Mouse (Mus musculus) hindbrain, embryonic 12.5 days (tissue): ENCODE measurements at regions not wholly inside any gene's neighbourhood (a gene's known extent, or its start where the extent isn't known, plus 50 kb on each side); places are given as distances from the start of the nearest gene placed in this dataset.

ENCODE experiments used
- ATAC-seq: fragments of 200-750 bp; cut with Nextera tagmentation; 2 replicates; pipeline ENCODE4 v1.8.0; 2017; ENCODE audit warnings: moderate TSS enrichment; ENCODE audit not compliant: low FRiP score
- H3K27ac ChIP-seq: fragments of 300-500 bp; sonication (generic); 2 replicates; pipeline ENCODE4 v1.5.1; 2016; ENCODE audit warnings: mild to moderate bottlenecking
- H3K27me3 ChIP-seq: fragments of 300-500 bp; sonication (generic); 2 replicates; pipeline ENCODE4 v1.6.1; 2016; ENCODE audit warnings: mild to moderate bottlenecking
- H3K36me3 ChIP-seq: fragments of 300-500 bp; sonication (generic); 2 replicates; pipeline ENCODE4 v1.6.1; 2016; ENCODE audit warnings: mild to moderate bottlenecking
- H3K4me1 ChIP-seq: fragments of 300-500 bp; sonication (generic); 2 replicates; pipeline ENCODE4 v1.6.1; 2016
- H3K4me2 ChIP-seq: fragments of 300-500 bp; sonication (generic); replicated peaks from 2 replicates; pipeline ENCODE4 v1.6.1; 2016; ENCODE audit warnings: mild to moderate bottlenecking
- H3K4me3 ChIP-seq: fragments of 300-500 bp; sonication (generic); 2 replicates; pipeline ENCODE4 v1.5.1; 2016; ENCODE audit warnings: mild to moderate bottlenecking
- H3K9ac ChIP-seq: fragments of 300-500 bp; sonication (generic); 2 replicates; pipeline ENCODE4 v1.6.1; 2016; ENCODE audit warnings: mild to moderate bottlenecking, moderate library complexity
- H3K9me3 ChIP-seq: fragments of 300-500 bp; sonication (generic); replicated peaks from 2 replicates; pipeline ENCODE4 v1.6.1; 2016; ENCODE audit warnings: mild to moderate bottlenecking
- WGBS: fragments of 180-500 bp; shearing (Covaris S2); methylation state at CpG from one replicate; pipeline ENCODE4 v1.1.7; 2016; 5-methylcytosine and 5-hydroxymethylcytosine counted together

DNA sequence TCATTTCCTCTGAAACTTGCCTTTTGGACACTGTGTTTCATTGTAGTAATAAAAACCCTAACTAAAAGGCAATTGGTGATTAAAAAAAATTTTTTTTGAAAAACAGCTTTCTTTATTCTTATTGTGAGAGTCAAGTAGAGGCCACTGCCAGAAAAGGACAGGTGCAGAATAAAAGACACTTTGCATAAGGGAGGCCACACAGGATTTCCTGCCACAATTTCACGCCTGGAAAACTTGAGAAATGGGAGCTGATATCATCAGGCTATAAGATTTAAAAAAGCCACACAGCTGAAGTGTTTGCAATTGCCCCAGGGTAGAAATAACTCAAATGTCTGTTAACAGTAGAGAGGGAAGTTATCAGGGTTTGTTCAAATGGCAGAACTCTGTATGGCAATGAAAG is 76.6 kb upstream of the Plxnc1 start:
- Histone ChIP-seq H3K9me3 (0 out of 2 replicates have a peak, but pooled peaks cover 4% of the 10 kb centered on the region), H3K4me2 (no peak overlapping the region), H3K4me3 (no peak overlapping the region), H3K9ac (no peak overlapping the region), H3K36me3 (no peaks in the 10 kb centered on the region), H3K27ac (no peak overlapping the region), H3K4me1 (no peaks in the 10 kb centered on the region; the same call in 1 of the 2 replicates), H3K27me3 (no peaks in the 10 kb centered on the region)
- WGBS: 80% methylated on average over 1 of the region's 1 CpGs
- ATAC-seq: no peak

DNA sequence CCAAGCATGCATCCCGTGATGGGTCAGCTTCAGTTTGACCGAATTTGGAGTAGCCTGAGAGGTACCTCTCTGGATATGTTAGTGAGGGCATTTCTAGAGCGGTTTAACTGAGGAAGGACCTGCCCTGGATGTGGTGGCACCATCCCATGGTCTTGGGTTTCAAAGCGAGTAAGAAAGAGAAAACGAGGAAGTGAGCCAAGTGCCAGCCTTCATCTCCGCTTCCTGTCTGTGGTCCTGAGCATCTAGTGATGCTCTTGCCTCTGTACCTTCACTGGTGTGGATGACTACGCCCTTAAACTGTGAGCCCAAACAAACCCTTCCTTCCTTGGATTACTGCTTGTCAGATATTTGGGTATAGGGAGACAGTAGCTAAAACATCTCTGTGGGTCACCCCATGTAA is 72.3 kb upstream of the Plxnc1 start:
- 94% methylated on average over 7 of the region's 7 CpGs for WGBS
- H3K27me3 ChIP-seq: no peaks in the 10 kb centered on the region
- no peak for ATAC-seq
- H3K27ac ChIP-seq: no peak overlapping the region
- H3K4me1 ChIP-seq: no peaks in the 10 kb centered on the region; the same call in 1 of the 2 replicates
- H3K9ac ChIP-seq: no peak overlapping the region
- H3K9me3 ChIP-seq: no peaks in the 10 kb centered on the region
- no peaks in the 10 kb centered on the region for H3K36me3 ChIP-seq
- H3K4me3 ChIP-seq: no peak overlapping the region
- no peak overlapping the region for H3K4me2 ChIP-seq

DNA sequence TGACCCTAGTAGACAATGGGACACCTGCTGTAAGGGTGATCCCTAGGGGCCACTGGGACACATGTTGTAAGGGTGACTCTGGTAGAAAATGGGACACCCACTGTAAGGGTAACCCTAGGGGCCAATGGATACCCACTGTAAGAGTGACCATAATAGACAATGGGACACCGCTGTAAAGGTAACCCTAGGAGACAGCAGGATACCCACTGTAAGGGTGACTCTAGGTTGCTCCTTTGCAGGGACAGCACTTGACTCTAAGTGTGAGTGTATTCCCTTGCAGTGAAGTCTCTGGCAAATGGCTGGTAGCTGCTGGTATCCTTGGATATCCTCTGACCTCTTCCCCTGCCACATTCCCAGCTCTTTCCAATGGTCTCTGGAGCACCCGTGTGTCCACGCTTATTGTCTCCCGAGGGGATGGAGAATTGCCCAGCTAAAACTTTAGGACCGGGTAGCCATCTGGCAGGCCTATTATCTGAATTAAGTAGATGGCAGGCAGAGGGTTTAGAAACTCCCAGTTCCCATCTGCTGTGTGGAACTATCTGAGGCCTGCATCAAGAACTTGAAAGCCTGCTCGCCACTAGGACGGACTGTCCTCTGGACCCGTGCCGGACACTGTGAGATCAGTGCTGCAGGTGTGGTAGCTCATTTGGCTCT is 70.8 kb upstream of the Plxnc1 start:
- no peak overlapping the region for H3K4me3 ChIP-seq
- H3K9me3 ChIP-seq: no peaks in the 10 kb centered on the region
- H3K27me3 ChIP-seq: no peaks in the 10 kb centered on the region
- WGBS: 74% methylated on average over 9 of the region's 9 CpGs
- H3K4me2 ChIP-seq: no peak overlapping the region
- no peak overlapping the region for H3K27ac ChIP-seq
- H3K36me3 ChIP-seq: no peaks in the 10 kb centered on the region
- no peak overlapping the region for H3K9ac ChIP-seq
- no peaks in the 10 kb centered on the region for H3K4me1 ChIP-seq
- ATAC-seq: no peak

DNA sequence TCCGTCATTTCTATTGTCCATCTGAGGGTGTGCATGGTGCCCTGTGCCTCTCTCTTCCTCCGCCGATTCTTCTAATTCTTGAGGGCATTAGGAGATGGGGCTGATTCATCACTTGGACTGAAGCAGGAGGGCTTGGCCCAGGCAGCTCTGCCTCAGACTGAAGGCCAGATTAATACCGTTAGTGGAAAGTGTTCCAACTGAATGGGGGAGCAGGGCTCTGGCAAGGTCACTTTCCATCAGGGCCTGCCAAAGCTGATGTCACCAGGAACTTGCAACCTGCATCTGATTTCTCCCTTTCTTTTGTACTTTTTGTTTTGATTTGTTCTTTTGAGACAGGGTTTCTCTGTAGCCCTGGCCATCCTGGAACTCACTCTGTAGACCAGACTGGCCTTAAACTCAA is 69.3 kb upstream of the Plxnc1 start:
- H3K36me3 ChIP-seq: no peaks in the 10 kb centered on the region
- H3K9me3 ChIP-seq: no peaks in the 10 kb centered on the region
- no peak overlapping the region for H3K4me3 ChIP-seq
- no peak overlapping the region for H3K4me2 ChIP-seq
- WGBS: 77% methylated on average over 4 of the region's 4 CpGs
- no peaks in the 10 kb centered on the region for H3K4me1 ChIP-seq
- no peaks in the 10 kb centered on the region for H3K27me3 ChIP-seq
- no peak overlapping the region for H3K27ac ChIP-seq
- H3K9ac ChIP-seq: no peak overlapping the region
- ATAC-seq: no peak

DNA sequence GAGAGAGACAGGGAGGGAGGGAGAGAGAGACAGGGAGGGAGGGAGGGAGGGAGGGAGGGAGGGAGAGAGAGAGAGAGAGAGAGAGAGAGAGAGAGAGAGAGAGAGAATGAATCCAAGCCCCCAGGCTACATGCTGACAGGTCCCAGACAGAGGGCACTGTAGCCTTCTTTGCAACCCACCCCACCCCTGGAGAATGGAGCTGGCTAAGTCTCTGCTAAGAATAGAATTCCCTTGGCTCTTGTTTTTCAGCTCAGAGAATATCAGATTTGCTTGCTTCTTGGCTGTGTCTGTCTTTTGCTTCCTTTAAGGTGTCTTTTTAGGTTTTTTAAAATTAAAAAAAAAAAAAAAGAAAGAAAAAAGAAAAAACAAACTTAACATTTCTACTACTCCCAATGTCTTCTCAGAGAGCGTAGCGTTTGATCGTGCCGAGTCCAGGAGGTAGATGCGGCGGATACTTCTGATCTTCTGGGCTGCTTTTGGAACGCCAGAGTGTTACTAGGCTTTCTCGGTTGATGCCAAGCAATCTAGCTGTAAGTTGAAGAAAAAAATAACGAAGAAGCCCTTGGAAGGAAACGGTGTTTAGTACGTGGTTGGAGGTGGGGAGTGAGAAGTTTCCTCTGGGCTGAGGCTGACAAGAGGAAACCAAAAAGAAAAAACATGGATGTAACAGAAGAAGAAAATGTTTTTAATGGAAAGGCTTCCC is 68.7 kb upstream of the Plxnc1 start:
- no peaks in the 10 kb centered on the region for H3K36me3 ChIP-seq
- H3K4me3 ChIP-seq: no peak overlapping the region
- no peaks in the 10 kb centered on the region for H3K9me3 ChIP-seq
- no peak overlapping the region for H3K4me2 ChIP-seq
- no peaks in the 10 kb centered on the region for H3K4me1 ChIP-seq
- ATAC-seq: no peak
- H3K27ac ChIP-seq: no peak overlapping the region
- H3K27me3 ChIP-seq: no peaks in the 10 kb centered on the region
- H3K9ac ChIP-seq: no peak overlapping the region
- WGBS: 94% methylated on average over 11 of the region's 11 CpGs

DNA sequence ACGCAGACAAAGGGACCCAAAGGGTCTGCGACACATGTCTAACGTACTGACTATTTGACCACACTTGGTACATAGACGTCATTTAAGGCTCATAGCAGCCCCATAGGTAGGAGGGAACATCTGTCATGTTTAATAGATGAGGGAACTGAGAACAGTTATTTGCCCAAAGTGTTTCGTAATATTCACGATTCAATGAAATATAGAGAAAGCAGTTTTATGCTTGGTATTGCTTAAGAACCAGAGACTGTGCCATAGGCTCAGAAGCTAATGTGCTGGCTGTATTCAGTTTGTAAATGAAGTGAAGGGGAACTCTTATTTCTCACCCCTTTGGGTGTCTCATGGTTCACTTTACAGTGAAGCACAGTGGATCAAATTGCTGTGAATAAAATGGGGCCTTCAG is 65.7 kb upstream of the Plxnc1 start:
- Histone ChIP-seq H3K9ac (no peak overlapping the region), H3K9me3 (no peaks in the 10 kb centered on the region), H3K4me1 (no peaks in the 10 kb centered on the region), H3K27me3 (no peaks in the 10 kb centered on the region), H3K27ac (no peak overlapping the region), H3K4me3 (no peak overlapping the region), H3K4me2 (no peak overlapping the region), H3K36me3 (no peaks in the 10 kb centered on the region)
- WGBS: 90% methylated on average over 6 of the region's 6 CpGs
- no peak for ATAC-seq

DNA sequence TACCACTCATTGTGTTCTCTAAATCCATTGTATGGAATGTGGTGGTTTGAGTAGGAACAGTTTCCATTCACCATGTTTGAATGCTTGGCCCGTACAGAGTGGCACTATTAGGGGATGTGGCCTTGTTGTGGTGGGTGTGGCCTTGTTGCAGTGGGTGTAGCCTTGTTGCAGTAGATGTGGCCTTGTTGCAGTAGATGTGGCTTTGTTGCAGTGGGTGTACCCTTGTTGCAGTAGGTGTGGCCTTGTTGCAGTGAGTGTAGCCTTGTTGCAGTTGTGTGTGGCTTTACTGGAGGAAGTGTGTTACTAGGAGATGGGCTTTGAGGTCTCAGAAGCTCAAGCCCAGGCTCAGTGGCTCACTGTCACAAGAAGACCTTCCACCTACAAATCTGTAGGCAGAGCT is 64.4 kb upstream of the Plxnc1 start:
- Histone ChIP-seq H3K9me3 (no peaks in the 10 kb centered on the region), H3K27ac (no peak overlapping the region), H3K36me3 (no peaks in the 10 kb centered on the region), H3K4me1 (no peaks in the 10 kb centered on the region), H3K4me3 (no peak overlapping the region), H3K27me3 (no peaks in the 10 kb centered on the region), H3K9ac (no peak overlapping the region), H3K4me2 (no peak overlapping the region)
- 70% methylated on average over 1 of the region's 1 CpGs for WGBS
- ATAC-seq: no peak

DNA sequence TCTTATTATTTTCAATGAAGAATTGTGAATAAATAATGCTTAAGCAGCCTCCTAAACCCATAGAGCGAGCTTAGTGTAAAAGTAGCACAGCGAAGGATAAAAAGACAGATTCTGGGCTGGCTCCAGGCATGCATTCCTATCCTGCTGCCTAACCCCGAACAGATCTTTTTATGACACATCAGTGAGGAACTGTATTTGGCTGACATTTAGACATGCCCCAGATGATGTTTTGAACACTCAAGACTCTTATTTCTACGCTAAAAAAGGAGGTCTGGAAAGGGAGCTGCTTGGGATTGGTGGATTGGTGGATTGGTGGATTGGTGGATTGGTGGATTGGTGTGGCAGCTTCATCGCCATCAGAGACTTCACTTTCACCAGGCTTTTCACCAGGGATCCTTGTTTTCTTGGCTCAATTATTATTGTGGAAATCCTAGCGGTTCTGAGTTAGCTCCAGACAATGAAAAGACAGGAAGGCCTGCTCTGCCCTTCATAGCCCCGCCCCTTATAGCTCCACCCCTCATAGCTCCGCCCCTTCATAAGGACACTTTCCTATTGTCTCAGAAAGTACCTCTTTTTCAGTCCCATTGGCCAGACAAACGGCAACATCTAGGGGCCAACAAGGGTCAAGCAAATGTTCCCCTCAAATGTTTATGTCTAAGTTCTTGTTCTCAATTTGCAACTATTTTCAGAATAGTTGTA is 59.6 kb upstream of the Plxnc1 start:
- no peak for ATAC-seq
- Histone ChIP-seq H3K4me3 (no peak overlapping the region), H3K27me3 (no peaks in the 10 kb centered on the region), H3K9me3 (no peaks in the 10 kb centered on the region), H3K36me3 (no peaks in the 10 kb centered on the region), H3K4me2 (no peak overlapping the region), H3K27ac (no peak overlapping the region), H3K9ac (no peak overlapping the region), H3K4me1 (no peaks in the 10 kb centered on the region)
- 82% methylated on average over 9 of the region's 9 CpGs for WGBS

DNA sequence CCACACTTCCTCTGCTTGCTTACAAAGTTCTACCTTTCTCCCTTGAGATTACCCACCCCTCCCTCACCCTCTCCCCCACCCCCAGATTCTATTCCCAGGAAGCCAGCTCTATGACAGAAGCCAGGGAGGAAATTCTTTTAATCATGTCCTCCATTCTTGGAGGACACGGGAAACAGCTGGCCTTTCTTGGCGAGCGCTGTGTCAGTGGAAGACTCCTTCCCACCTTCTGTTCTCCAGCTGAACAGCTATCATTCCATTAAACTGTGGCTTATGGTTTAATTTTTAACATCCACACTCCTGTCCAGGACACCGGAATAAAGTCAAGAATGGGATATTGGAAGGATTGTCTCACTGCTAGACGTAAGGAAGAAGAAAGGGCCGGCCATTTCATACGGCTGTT is 59.0 kb upstream of the Plxnc1 start:
- no peak for ATAC-seq
- H3K27me3 ChIP-seq: no peaks in the 10 kb centered on the region
- 95% methylated on average over 7 of the region's 7 CpGs for WGBS
- no peaks in the 10 kb centered on the region for H3K9me3 ChIP-seq
- no peak overlapping the region for H3K9ac ChIP-seq
- no peak overlapping the region for H3K4me2 ChIP-seq
- no peak overlapping the region for H3K27ac ChIP-seq
- no peaks in the 10 kb centered on the region for H3K4me1 ChIP-seq
- H3K36me3 ChIP-seq: no peaks in the 10 kb centered on the region
- H3K4me3 ChIP-seq: no peak overlapping the region

DNA sequence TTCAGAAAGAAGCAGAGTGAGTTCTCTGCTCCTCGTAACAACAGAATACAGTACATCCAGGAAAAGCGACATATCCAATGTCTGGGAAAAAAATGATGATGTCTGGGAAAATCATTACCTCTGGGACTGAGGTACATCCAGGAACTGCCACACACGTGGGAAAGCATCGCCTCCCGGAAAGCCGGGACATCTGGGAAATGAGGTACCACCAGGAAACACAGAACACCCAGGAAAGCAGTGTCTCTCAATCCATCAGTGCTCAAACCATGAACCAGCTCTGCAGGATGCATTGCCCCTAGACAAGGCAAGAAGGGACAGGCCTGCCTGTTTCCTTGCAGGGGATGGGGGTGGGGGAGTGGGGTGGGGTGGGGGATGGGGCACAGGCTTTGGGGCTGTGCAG is 57.0 kb upstream of the Plxnc1 start:
- Histone ChIP-seq H3K9ac (no peak overlapping the region), H3K4me3 (no peak overlapping the region), H3K4me1 (no peaks in the 10 kb centered on the region), H3K4me2 (no peak overlapping the region), H3K36me3 (no peaks in the 10 kb centered on the region), H3K27ac (no peak overlapping the region), H3K9me3 (no peaks in the 10 kb centered on the region), H3K27me3 (no peaks in the 10 kb centered on the region)
- WGBS: 69% methylated on average over 6 of the region's 6 CpGs
- ATAC-seq: no peak

DNA sequence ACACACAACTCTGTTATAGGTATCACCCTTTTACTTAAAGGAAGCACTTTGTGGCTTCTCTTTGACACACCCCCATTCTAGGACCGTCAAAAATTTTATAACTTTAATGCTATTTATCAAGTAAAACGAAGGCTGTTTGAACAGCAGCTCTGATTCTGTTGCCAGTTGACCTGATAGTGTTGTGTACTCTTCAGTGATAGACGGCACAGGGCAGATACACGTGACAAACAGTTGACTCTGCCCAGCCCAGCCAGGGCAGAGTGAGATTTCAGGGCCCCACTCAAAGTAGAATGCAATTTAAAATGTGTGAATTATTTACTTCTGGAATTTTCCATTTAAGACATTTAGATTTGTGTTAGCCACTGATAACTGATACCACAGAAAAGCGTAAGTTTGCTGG is 55.1 kb upstream of the Plxnc1 start:
- H3K9ac ChIP-seq: no peak overlapping the region
- H3K4me3 ChIP-seq: no peak overlapping the region
- H3K36me3 ChIP-seq: no peaks in the 10 kb centered on the region
- H3K4me1 ChIP-seq: no peaks in the 10 kb centered on the region
- ATAC-seq: no peak
- no peaks in the 10 kb centered on the region for H3K27me3 ChIP-seq
- 93% methylated on average over 5 of the region's 5 CpGs for WGBS
- no peaks in the 10 kb centered on the region for H3K9me3 ChIP-seq
- no peak overlapping the region for H3K4me2 ChIP-seq
- no peak overlapping the region for H3K27ac ChIP-seq
